Mouse (Mus musculus) spleen, postnatal 4 days (tissue): ENCODE results near the gene Rgs4.

Experiments used
- DNase-seq, 2 experiments: peaks; one replicate each; pipeline ENCODE4 v3.0.0; 2022; ENCODE audit warnings: low spot score in 2 of 2

The Rgs4 gene

GRCm38 (mm10) chr1:169747473-169747872 lies at the start of gene Rgs4:
Gene Rgs4 (minus strand): TSS chr1:169747642.
- no peak for DNase-seq

GRCm38 (mm10) chr1:169792437-169792836 lies 45.0 kb upstream of the Rgs4 start:
- no peak for DNase-seq

- DNase-seq, result no peak
These were observed 38.5 kb upstream of the Rgs4 start for GRCm38 (mm10) chr1:169785981-169786380.

- DNase-seq, result no peak
These were observed 29.1 kb upstream of the Rgs4 start for GRCm38 (mm10) chr1:169776566-169776965.

- no peak for DNase-seq
These were observed 17.1 kb upstream of the Rgs4 start for GRCm38 (mm10) chr1:169764619-169764955.

- DNase-seq, result no peak
These were observed 16.6 kb upstream of the Rgs4 start for GRCm38 (mm10) chr1:169763858-169764618.

- no peak for DNase-seq
These were observed 15.1 kb upstream of the Rgs4 start for GRCm38 (mm10) chr1:169762524-169762923.

GRCm38 (mm10) chr1:169756532-169756931 lies 9.1 kb upstream of the Rgs4 start:
- no peak for DNase-seq

- no peak for DNase-seq
These were observed 5.0 kb upstream of the Rgs4 start for GRCm38 (mm10) chr1:169752395-169752794.

GRCm38 (mm10) chr1:169748439-169748838 lies 997 bp upstream of the Rgs4 start:
- no peak for DNase-seq

GRCm38 (mm10) chr1:169747902-169748301 lies 460 bp upstream of the Rgs4 start:
- no peak for DNase-seq

GRCm38 (mm10) chr1:169741147-169741546 lies 6.3 kb downstream of the Rgs4 start:
- no peak for DNase-seq

GRCm38 (mm10) chr1:169737231-169737630 lies 10.2 kb downstream of the Rgs4 start:
- DNase-seq, result no peak

- no peak for DNase-seq
These were observed 11.3 kb downstream of the Rgs4 start for GRCm38 (mm10) chr1:169736139-169736538.

- no peak for DNase-seq
These were observed 16.8 kb downstream of the Rgs4 start for GRCm38 (mm10) chr1:169730599-169731100.

- no peak for DNase-seq
These were observed 21.1 kb downstream of the Rgs4 start for GRCm38 (mm10) chr1:169726319-169726718.

GRCm38 (mm10) chr1:169721836-169722235 lies 25.6 kb downstream of the Rgs4 start:
- DNase-seq, result no peak

GRCm38 (mm10) chr1:169704395-169705087 lies 42.9 kb downstream of the Rgs4 start:
- DNase-seq, result no peak

GRCm38 (mm10) chr1:169699184-169699583 lies 48.3 kb downstream of the Rgs4 start:
- DNase-seq, result no peak

GRCm38 (mm10) chr1:169697236-169697635 lies 50.2 kb downstream of the Rgs4 start:
- no peak for DNase-seq

- no peak for DNase-seq
These were observed 52.1 kb downstream of the Rgs4 start for GRCm38 (mm10) chr1:169695356-169695755.

GRCm38 (mm10) chr1:169693537-169693936 lies 53.9 kb downstream of the Rgs4 start:
- no peak for DNase-seq

- no peak for DNase-seq
These were observed 54.4 kb downstream of the Rgs4 start for GRCm38 (mm10) chr1:169693040-169693439.
